Mouse (Mus musculus) CD4-positive helper T cell, adult 2 months (primary cell): ENCODE results near the gene Gabrg3.
"Not testable (repeated sequence)": the region's sequence is repeated elsewhere in the genome, so short reads cannot be mapped to it uniquely, and the experiment has no call there.

Experiments
- DNase-seq: peaks from one replicate; pipeline ENCODE4 v3.0.0-alpha.2; 2012; ENCODE audit warnings: low read depth, missing footprints, low spot score

Gabrg3 gene

DNA sequence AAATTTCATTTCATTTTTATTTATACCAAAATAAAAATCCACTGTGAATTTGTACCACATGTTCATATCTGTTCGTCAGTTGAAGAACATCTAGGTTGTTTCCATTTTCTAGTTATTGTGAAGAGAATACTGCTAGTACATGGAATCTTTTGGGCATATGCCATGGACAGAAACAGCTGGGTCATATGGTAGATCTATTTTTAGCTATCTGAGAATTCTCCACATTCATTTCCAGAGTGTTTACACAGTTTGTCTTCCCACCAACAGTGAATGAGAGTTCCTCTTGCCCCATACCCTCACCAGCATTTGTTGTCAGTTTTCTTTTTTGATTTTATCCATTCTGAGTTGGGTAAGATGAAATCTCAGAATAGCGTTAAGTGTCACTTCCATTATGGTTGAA is 75.0 kb downstream of the Gabrg3 start:
- DNase-seq: no peak

DNA sequence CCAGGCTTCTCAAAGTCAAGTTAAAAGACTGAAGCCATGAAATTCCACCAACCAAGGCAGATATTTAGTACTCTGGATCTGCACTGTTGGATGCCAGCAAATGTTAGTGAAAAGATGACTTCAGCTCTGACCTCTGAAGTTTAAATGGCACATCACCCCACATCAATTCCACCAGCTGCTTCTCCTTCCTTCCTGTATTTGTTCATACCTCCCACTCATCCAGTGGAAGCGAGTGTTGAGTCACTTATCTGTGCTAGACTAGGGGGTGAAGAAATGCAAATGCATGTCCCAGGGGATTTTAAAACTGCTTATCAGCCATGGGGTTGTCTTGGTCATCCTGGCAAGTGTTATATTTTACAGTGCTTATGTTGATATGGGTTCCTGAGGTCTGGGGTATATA is 79.7 kb downstream of the Gabrg3 start:
- DNase-seq: no peak

DNA sequence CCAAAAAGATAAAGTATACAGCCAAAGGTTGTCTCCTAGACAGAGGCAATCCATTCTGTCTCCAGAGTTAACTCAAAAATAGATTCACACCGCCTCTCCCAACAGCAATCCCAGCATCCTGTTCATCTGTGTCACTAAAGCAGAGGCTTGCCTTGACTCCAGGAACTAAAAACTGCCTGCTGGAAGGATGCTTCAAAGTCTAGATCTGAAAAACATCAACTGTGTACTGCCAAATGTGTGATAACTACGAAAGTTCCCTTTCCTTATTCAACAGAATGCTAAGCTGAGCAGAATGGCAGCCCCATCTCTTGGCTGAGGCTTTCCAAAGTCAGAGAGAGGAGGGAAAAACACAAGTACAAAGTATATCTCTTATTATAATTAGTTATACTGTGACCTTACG is 90.3 kb downstream of the Gabrg3 start:
- no peak for DNase-seq

DNA sequence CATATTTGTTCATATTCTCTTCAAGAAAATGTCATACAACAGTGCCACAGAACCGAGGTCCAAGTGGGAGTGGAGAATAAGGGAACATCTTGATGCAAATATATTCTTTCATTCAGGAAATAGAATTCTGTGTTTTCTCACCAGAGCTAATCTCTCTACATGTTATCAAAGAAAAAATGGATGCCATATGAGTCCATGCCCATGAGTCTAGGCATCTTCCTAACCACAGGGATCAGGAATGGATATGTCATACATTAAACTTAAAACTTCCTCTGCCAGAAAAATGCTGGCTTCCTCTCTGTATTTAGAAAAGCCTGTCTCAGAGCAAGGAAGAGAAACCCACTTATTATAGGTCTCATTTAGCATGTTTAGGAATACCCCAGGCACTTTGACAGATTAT is 92.9 kb downstream of the Gabrg3 start:
- DNase-seq: no peak

DNA sequence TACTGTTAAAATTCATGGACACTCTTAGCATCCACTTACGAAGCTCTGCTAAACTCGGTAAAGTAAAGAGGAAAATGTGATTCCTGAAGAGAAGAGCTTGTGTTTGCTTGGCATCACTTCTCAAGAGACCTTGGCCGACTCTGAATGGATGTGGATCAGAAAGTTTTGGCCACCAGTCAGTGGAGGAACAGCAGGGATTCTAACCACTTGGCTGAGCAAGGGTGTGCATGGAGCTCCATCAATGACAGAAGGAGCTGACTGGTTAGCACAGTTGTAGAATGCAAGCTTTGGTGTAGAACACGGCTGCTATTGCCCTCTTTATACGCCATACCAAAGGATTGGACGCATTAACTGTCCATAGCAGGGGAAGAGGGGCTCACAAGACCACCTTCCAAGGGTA is 93.4 kb downstream of the Gabrg3 start:
- DNase-seq: no peak

DNA sequence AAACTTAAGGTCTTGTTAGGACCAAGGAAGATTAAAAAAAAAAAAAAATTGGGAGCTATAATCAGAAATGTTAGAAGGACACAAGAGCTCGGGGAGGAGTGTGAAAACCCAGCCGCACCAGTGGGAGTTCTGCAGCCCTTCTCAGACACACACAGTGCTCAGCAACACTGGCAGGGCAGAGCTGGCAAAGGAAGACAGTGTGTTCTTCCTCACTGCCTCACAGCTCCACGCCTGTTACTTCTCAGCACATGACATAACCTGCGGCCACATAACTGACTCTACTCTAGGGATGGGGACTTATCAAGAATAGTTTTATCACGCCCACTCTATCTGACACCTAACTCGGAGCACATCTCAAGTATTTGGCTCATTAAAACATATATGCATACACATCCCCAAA is 103.8 kb downstream of the Gabrg3 start:
- no peak for DNase-seq

DNA sequence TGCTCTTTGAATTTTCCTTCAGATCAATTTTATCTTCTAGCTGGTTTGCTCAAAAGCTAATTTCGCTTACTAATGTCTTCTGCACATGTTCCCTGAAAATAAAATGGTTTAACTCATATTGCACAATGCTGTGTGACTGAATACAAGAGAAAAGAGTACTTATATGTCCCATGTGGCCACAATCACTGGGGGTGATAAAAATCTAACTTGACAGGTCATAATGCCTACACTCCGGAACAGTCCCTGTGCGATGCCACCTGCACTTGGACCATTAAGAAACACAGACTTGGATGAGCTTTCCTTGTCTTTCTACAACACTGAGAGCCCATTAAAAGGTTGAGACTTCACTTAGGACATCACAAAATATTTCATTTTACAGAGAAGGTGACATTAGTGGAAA is 108.1 kb downstream of the Gabrg3 start:
- no peak for DNase-seq

DNA sequence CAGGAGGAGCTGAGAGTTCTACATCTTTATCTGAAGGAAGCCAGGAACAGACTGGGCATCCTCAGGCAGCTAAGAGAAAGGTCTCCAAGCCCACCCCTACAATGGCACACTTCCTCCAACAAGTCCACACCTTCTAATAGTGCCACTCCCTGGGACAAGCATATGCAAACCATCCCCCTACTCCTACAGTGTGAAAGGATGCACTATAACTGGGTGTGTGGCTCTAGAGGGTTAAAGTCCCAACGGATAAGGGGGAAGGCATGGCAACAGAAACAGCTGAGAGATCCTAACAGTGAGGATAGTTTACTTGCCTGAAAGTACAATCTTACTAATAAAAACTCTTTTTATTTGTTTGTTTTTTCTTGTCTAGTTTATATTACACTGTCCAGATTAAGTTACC is 126.8 kb downstream of the Gabrg3 start:
- no peak for DNase-seq

DNA sequence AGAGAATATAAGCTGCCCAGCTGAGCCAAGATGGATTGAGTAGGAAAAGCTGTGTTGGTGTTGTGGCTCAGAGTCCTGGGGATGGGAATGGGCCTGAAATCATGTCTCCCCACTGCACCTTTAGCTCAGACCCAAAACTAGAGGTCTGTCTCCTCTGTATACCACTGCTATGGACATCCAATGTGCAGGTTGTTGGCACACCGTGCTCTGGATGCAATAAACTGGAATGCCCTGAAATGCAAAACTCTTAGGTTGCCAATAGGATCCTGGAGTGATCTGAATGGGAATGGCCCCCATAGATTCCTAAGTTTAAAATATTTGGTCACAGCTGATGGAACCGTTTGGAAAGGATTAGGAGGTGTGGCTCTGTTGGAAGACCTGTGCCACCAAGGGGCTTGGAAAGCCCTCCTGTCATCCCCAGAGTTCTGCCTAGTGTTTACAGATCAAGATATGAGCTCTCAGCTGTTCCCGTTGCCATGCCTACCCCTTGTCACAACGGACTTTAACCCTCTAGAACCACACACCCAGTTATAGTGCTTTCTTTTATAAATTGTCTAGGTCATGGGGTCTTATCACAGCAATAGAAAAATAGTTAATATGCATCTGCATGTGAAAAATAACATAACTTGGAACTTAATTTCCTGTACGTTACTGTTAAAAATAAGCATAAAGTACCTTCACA is 128.0 kb downstream of the Gabrg3 start:
- DNase-seq: no peak

DNA sequence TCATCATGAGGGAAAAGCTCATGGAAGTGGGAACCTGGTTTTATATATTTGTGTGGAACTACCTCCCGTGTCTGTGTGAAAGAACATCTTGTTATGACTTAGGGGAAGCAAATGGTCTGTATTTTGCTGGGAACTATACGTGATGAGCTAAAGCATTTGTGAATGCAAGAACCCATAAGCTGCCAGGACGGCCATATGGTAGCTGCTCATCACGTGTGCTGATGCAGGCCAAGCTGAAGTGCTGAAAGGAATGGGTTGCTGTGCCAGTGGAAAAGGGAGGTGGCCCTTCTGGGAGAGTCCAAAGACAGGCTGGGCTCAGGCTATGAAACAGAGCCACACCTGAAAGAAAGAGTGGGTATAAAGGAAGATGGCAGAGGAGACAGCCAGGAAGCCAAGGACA is 143.0 kb downstream of the Gabrg3 start:
- DNase-seq: no peak

DNA sequence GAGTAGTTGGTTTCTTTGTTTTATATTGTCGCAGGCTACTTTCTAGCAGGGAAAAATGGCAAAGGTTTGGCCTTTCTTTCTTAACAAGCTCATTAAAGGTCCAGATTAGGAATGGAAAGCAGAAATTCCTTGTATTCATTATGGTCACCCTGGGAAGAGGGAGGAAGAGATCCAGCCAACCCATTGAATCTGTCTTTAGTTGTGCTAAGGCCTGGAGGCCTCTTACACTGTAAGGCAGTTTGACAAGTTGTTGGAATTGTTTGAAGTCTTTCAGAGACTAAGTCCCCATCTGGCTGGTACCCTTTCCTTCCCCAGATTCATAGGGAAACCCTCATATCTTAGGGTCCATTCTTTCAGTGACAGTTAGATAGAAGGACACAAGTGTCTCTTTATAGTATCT is 172.9 kb downstream of the Gabrg3 start:
- DNase-seq: no peak

DNA sequence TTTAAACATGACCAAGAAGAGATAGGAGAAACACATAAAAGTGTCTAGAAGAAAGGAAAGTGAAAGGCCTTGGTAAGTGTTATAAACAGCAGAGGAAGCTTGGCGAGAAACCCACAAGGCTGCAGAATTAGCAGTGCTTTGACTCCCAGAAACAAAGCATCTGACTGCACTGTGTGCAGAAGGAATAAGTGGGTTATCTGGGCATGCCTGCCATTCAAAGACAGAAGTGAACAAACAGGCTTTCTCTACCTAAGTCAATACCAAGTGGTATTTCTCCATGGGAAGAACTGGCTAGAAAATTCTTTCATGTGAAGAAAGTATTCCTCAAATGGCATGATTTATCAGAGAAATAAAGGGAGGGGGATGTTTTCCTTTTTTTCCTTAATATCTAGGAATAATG is 201.0 kb downstream of the Gabrg3 start:
- no peak for DNase-seq

DNA sequence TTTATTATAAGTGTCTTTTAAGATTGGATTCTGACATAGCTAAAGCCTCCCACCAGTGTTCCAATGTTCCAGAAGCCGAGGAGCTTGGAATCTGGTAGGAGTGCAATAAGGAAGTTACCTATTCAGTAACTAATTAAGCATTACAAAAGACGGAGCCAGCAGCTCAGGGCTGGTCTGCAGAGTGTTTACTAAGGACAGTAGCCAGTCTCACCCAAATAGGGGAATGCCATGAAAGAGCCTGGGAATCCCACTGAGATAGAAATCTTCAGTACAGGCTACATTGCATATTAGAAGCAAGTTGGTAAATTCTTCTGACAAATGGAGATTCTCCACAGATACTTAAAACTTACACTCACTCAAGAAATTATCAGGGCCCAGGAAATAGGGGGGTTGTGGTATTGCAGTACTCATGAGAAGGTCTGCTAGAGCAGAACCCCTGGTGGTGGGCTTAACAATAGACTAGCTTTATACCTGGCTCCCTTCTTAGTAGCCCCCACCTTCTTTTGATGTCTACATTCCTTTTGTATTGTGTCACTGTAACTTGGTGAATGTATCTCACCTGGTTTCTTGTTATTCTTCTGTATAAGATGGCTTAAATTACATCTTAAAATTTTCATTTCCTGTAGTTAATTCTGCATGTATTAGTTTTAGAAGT is 211.0 kb downstream of the Gabrg3 start:
- not testable (repeated sequence) for DNase-seq

DNA sequence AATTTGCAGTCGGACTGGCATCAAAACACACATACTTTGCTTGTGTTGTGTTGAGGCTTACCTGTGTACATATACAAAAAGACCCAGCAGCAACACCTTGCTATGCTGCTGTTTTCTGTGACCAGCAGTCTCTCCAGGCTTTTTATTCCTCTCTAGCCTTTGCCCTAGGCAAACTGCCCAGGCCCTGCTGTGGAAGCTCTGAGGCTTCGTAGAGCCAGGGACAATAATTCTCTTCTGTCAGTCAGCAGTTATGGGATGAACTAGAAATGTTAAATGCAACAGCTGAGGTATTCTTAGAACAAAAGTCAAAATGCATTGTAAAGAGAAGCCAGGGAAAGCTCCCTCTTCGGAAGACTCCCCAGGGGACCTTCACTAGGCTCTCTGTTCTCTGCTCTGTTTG is 220.1 kb downstream of the Gabrg3 start:
- no peak for DNase-seq

DNA sequence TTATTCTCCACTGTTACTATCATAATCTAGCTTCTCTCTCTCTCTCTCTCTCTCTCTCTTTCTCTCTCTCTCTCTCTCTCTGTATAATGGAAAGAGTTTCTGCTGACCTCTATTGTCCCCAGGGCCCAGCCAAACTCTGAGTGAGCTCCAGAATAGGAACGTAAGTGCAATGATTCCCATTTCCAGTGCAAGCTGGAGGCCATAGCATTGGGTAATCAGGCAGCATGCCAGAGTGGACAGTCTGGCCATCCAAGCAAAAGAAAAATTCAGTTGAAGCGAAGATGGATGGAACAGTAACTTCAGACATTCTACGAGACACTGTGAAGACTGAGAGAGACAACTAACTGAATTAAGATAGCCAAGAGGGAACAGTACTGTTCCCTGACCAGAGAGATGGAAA is 228.8 kb downstream of the Gabrg3 start:
- no peak for DNase-seq

DNA sequence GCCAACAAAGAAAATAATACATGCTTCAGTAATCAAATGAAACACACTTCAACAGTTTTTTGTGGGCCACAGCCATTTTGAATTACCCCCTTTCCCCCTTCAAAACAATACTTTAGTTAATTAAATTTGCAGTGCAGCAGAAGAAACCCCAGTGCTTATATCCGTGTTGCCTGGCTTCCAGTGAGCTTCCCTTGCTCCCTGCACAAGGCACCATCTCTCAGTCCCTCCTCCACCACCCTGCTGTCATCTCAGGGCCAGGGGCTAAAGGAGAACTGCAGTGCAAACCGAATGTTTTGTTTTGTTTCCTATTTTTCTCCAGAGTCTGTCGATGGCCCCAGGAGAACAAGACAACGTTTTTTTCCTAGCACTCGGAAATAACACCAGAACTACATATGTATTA is 233.2 kb downstream of the Gabrg3 start:
- no peak for DNase-seq

DNA sequence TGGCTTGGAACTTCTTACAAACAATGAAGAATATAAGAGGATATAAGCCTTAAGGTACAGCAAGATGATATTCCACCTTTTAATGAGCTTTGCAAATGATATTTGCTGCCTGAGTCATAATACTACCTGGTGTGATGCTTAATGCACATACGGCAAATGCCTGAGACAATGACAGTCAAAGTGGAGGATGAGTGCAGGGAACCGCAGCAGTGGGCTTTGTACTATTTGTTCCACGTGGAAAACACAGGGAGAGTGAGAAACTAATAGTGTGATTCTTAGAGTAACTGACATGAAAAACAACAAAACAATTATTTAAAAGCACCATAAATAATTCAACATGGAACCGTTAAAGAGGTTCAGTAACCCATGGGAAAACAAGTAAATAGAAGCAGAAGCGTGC is 236.2 kb downstream of the Gabrg3 start:
- no peak for DNase-seq

DNA sequence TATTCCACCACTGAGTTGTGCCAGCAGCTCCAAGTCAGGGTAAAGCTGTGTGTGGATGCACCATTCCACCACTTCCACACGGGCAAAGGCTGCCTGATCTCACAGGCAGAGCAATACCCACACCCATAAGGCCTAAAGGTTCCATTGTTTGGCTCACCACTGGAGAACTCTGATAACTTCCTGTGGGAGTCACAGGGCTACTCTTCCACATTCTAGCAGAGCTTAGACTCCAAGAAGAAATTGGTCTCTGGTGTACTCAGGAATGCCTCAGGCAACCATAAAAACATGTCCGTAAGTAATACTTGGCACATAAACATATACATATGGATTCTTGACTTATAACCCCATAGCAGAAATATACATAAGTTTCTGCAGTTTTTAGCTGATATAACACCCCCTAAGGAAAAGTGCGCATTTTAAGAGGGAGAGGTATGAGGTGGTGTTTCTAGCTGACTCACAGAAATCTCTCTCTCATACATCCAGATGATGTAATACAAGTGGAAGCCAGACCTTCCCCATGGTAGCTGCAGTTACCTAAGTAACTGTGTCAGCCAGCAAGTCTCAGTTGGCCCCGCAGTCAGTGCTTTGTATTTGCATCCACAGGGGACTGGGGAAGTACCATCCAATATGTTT is 248.8 kb downstream of the Gabrg3 start:
- no peak for DNase-seq

DNA sequence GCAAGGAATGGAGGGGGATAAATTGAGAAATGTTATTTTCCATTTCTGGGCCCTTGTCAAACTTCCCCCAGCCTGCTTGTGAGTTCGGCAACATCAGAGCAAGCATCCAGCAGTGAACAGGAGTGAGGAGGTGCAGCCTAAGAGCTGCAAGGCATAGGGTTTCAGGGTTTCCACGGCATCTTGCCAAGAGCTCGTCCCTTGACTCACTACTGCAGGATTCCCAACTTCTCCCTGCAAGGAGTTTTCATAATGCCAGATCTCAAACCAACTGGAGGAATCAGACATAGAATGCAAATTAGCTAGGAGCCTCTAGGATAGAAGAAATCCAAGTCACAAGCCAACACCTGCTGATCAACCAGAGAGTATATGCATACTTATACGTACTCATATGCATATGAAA is 254.0 kb downstream of the Gabrg3 start:
- DNase-seq: no peak

DNA sequence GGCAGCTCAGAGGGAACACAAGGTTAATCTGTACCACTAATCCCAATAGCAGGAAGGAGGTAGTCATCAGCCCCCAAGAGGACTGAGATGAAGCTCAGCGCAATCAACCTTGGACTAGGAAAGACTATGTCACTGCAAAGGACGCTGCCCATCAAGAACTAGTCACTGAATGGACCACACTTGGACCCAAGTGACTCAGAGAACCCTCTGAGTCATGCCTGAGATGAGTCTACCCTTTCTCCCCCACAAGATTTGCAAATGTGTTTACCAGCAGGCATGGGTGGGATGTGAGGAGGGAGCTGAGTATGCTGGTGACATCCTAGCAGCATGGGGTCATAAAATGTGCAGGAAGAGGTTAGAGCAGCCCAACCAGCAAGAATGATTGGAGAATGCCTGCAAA is 254.5 kb downstream of the Gabrg3 start:
- no peak for DNase-seq

DNA sequence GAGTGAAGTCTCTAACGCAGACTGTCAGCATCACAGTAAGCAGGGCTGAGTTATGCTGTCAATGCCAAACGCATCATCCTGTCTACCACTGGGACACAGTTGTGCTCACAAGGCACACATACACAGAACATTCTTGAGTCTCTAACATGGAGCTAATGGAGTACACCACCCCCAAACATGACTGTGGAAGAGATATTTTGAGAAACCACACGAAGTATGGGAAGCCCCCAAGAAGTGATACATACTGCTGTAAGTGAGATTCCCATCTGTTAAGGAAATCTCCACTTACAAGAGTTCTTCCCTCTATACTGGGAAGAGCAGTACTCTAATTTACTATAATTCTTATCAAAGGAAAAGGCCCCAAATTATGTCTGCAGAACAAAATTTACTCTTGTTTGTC is 286.9 kb downstream of the Gabrg3 start:
- DNase-seq: no peak

DNA sequence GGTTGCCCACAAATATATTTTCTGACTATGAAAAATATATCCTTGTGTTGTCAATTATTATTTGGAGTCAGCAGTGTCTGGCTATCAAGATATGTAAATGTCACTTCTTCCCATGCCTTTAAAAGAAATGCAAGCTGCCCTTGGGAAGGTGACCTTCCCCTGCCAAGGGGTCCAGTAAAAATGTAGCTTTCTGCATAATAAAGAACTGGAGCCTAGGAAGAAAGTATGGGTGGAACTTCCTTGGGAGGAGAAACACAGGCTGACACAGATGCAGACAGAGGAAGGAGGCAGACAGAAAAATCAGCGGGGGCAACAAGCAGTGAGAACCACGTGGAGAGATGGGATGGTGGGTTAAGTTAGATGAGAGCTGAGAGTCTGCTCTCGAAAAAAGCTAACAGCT is 304.9 kb downstream of the Gabrg3 start:
- no peak for DNase-seq

DNA sequence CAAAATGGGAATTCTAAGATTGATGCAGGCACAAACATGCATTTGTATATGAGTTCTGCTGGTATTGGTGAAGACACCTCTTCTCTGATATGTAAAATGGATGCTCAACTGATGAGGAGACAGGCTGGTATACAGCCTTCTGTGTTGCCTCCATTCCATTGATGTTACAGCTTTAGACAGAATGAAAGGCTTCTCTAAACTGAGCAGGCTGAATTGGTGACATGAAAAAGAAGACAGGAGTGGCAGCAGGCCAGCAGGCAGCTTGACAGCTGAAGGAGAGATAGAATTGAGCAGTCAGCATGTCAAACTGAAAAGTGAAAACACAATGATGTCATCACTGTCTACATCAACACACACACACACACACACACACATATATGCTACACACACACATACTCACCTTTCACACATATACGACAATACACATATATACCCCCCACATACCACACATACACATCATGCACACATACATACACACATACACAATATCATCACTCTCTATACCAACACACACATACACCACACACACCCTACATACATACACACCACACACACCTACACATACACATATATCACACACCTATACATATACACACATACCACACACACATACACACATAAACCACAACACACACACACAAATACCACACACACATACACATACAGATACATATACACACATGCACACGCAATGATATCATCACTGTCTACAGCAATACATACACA is 315.4 kb downstream of the Gabrg3 start:
- no peak for DNase-seq
